Mouse (Mus musculus) layer of hippocampus, postnatal 36 days (tissue): ENCODE results near the gene Eif6. TPM values are rescaled to one million over a fixed set of nuclear protein-coding genes. Genes with fewer than 3 reads are reported as not detected.
"Not testable (repeated sequence)": the region's sequence is repeated elsewhere in the genome, so short reads cannot be mapped to it uniquely, and the experiment has no call there.

Experiments
- DNase-seq, 2 experiments: peaks; one replicate each; pipeline ENCODE4 v3.0.0; 2022
- total RNA-seq, 2 experiments: library from RNA; stranded (reverse); gene quantifications; 2 replicates each; pipeline ENCODE4 v1.2.3; 2021

The Eif6 gene
- total RNA-seq: 10 to 100 TPM; 65.8 to 74.3 TPM

DNA sequence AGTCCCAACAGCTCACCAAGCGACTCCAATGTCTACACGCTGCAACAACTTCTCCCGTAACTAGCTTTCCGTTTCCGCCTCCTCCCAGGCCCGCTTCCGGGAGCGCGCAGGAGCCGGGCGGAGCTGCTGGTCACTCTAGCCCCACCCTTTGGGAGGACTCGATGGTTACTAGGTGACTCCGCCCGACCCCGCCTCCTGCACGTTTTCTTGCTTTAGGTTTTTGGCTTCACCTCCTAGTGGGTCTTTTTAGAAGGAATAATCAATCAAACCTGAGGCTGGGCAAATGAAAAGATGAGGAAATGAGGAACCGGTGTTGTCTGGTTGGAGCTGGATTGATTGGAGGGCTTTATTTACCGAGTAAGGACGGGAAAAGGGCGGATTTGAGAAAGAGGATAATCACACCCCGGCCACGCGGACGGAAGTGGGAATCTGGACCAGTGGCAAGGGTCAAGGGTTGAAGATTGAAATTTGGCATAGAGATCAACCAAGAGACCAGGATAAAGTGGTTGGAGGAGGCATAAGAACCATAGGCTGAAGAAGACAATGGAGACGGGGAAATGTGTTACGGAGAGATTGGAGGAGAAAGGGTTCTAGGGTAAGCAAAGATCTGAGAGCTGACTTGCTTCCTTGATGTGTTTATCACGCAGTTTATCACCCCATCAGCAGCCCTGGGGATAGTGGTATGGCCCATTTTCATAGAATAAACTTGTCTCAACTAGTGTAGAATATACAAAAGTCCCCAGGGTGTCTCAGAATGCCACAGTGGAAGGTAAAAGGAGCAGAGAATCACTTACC lies at the start of gene Eif6:
TSS of gene Eif6 (minus strand) at position 296 of the 795 bp plus-strand sequence.
- peak; percentile 81 for DNase-seq

DNA sequence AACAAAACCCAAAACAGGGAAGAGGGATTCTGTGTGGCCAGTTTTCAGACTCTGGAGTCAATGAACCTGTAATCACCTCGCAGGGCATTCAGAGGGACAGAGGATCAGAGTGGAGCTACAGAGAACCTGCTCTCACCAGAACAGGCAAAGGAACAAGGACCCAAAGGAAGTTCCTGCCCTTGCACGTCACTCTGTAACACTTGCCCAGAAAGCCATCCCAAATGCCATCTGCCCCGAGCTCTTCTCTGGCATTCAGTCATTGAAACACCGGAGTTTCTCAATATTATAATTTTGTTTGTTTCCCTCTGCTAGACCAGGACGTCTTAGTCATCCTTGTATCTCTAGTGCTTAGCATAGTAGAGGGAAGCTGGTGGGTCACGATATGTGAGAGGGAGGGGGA lies 46.9 kb upstream of the Eif6 start:
- DNase-seq: no peak

DNA sequence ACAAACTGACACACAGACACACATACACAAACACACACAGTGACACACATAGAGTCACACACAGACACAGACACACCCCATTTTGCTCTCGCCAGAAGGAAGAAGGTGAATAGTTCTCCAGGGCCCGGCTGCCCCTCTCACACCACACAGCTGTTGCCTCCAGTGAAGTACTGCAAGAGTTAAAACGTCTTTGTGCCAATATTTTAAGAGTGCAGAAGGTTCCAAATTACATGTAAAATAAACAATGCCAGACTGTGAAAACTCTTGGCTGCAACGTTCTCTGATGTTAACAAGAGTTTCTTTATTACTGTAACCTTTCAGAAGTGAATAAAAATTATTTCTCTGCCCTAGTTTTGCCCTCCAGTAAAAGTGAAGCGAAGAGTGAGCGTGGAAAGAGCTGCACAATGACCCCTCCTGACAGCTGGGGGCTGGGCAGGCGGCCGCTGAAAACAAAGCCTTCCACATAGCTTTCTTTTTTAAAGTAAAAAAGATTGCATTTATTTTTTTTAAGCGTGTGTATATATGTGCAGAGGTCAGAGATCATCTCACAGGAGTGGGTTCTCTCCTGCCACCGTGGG lies 46.3 kb upstream of the Eif6 start:
- DNase-seq: no peak

DNA sequence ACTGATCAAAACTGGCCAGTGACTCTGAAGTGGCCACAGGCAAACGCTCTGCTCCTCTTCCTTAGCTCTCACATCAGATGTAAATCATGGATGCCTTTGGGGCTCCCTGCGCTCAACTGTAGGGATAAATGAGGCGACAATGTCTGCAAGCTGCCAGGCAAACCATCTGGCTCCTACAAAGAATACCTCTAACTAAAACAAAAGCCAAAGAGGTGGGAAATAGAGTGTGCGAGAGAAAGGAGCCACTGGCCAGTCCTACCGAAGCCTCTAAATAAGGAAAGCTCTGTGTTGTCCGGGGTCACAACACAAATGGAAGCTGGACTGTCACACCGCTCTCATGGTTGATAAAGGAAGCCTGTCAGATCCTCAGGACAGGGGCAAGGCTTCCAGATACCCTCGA lies 45.8 kb upstream of the Eif6 start:
- no peak for DNase-seq

DNA sequence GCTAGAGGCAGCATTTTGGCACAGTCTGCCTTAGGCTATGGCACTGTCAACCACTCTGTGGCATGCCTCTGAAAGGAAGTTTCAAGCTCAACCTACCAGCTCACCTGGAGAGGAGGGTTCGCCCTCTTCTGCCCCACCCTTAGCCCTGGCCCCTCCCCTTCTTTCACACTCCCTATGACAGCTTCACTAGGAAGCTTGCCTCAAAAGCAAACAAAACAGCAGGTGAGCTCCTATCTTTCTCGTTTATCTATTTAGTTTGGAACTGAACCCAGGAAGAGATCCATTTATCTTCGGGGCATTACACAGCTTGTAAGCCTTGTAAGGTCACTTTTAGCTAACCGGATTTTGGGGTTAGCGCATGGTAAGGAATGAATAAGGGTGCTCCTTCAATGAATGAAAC lies 43.0 kb upstream of the Eif6 start:
- no peak for DNase-seq

DNA sequence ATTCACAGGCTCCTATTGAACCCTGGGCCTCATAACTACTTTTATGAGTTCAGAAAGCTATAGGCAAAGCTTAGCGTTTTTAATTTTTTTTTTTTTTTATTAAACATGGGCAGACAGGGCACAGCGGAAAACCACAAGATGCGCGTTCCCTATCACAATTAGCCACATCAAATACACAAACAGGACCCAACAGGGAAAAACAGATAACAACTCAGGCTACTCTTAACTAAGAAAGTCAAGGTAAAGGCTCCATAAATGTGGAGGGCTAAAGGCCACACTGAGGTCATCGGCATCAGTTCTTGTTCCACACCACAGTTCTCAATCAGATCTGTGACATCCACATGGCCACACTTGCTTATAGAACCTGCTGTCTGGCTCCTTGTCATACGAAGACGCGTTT lies 41.6 kb upstream of the Eif6 start:
- DNase-seq: no peak

DNA sequence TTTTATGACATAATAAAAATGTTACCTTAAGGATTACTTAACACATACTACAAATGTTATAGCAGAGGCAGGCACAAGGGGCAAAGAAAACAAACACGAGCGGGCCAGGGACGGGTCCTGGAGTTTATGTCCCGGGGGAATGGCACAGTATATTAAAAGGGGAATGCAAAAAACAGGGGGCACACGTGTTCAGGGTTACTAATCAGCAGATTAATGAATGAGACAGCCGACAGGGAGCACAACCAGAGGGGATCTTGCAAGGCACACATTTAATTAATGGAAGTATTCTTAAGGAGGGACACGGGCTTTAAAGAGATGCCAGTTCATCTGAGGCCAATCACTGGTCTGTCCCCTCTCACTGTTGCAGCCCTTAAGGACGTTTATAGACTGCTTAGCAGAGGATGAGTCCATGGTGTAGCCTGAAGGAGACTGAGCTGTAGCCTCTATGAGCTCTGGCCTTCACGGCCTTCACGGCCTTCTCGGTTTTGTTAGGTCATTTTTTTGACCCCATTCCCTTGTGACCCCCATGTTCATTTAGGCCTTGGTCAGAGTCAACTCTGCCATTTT lies 36.7 kb upstream of the Eif6 start:
- no peak for DNase-seq

DNA sequence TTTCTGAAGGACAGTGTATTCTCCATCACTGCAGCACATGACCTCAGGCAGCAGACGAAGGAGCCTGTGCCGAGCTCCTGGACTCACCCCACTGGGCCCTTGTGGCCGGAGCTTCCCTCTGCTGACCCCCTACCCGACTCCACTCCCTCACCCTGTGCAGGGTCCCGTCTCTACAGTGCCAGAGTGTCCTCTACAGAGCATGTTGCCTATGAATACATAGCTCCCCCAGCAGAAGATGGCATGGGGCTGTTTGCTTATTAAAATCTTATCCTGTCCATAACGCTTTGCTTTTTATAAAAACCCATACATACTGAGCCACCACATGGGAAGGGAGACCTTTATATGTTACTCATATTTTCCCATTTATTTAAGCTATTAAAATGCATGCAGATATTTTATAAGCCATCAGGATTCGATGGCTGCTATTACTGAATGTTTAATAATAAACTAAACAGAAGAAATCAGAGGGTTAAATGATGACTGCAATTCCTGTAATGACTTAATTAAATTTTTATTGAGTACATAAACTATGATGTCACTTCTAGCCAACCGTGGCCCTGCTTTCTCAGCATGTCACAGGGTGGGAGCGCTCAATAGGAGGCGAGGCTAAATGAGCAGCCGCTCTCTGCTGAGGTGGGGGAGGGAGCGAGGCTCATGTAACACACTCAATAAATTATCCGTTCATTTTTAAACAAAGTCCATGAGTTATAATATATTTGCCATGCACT lies 36.0 kb upstream of the Eif6 start:
- no peak for DNase-seq

DNA sequence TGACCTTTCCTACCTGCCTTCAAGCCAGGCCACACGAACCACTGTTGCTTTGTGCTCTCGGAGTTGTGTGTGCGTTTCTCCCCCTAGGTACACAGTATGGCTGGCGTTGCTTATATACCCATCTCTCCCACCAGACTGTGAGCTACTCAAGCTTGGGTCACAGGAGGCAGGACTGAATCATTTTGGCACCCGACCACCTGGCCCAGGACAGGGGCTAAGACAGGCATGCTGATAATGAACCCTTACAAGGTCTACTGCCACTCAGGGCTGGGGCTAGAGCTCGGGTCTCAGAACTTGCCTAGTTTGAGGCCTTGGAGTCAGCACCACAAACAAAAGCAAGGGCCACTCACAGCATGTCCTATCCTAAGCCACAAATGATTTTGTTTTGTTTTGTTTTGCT lies 34.9 kb upstream of the Eif6 start:
- no peak for DNase-seq

DNA sequence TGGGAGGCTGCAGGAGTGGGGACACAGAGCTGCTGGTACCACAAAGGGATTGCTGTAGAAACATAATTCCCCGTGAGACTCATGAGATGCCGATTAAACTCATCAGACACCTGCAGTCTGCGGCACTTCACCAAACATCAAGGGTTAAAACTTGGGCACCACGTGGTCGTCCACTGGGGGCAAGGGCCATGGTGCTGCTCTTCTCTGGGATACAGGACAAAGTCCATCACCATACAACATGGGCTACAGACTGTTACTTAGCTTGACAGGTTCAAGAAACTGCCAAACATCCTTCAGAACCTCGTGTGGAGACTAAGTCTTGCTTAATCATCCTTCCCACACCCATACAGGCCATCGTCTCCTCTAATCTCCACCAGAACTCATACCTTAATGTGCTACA lies 33.4 kb upstream of the Eif6 start:
- no peak for DNase-seq

DNA sequence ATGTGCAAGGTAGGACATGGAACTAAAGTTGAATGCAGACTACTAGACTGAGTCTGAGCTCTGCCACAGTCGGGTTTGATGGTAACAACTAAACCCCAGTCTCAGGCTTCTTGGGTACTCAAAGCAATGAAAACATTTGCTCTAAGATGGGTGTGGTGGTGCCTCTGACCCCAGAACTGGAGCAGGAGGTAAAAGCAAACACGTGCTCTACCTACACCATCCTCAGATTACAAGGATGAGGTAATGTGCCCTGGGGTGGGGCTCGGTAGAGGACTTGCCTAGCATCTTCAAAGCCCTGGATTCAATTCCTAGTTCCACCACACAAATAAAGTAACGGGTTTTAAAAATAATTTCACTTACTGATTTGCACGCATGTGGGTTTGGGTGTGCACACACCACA lies 25.8 kb upstream of the Eif6 start:
- DNase-seq: no peak

DNA sequence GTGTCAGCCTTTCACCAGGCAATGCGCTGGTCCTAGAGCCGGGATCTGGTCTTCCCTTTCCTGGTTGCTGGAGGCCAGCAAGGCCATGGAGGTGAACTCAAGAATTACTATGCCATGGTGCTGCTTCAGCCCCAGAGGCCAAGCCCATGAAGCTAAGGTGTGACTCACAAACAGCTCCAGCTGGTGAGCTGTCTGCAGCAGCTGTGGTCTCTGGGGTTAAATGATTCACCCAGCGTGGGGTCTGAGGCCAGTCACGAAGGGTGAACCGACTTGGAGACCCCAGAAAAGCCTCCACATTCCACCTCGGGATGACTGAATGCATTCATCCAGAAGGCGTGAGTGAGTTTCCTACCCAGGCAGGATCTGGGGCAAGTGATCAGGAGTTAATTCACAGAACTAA lies 23.4 kb upstream of the Eif6 start:
- DNase-seq: no peak

DNA sequence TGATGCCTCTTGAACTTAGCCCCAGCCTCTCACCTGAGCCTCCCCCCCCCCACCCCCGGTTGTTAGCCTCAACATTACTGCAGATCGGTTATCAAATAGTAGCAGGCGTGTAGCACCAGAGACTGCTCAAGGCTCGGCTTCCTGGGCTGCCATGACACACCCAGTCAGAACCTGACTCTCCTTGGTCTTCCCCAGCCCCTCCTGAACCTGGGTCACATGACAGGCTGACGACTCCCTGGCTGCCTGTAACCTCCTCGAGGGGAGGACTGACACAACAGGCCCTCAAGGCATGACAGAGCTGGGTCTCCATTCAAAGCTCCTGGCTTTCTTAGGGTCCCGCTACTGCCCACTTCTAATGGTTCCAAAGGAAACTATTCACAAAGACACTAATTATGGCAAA lies 22.7 kb upstream of the Eif6 start:
- DNase-seq: no peak

DNA sequence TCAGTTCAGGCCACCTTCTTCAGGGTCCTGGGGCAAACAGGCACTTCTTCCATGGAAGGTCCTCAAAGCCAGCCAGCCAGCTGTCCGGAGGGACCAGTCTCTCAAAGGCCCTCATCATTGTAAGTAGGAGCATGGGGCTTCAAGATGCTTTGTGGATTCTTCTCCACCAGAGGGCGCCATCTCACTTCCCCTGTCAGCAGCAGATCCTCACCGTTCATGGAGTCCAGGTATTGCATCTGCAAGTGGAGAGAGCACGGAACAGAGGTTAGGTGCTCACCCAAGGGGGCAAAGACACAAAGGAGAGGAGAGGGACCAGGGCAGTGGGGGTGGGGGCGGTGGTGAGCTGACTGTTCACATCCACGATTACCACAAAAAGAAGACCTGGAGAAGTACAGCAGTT lies 21.6 kb upstream of the Eif6 start:
- peak; percentile 62 to 69 for DNase-seq

DNA sequence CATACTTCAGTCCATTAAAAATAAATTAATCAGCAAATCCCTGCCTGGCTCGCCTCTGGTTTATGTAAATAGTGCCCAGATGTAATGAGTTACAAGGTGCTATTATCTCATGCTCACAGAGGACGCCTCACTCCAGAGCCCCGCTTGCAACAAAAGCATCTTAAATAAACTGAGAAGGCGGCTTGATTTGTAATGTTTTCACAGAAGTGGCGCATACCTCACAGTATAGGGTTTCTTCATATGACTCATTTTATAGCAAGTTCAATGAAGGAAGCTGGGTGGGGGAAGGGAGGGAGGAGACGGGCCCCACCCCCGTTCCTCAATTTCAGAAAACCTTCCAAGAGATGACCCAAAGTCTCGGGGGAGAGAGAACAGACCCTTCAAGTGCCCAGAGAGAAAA lies 20.2 kb upstream of the Eif6 start:
- no peak for DNase-seq

DNA sequence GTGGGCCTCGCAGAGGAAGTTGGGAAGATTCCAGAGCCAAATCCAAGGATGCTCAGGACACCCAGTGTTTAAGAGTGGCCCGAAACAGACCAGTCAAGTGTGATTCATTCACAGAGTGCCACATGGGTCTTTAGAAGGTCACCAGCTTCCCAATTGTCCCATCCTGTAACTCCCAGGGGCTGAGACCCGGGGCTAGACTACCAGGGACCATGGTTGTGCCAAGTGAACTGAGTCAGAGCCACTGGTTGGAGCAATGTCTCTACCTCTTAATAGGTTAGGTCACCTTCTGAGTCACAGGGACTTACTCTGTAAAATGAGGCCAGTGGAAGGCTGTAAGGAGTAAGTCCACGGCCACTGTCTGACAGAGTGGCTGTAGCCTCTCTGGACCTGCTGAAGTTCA lies 12.2 kb upstream of the Eif6 start:
- no peak for DNase-seq

DNA sequence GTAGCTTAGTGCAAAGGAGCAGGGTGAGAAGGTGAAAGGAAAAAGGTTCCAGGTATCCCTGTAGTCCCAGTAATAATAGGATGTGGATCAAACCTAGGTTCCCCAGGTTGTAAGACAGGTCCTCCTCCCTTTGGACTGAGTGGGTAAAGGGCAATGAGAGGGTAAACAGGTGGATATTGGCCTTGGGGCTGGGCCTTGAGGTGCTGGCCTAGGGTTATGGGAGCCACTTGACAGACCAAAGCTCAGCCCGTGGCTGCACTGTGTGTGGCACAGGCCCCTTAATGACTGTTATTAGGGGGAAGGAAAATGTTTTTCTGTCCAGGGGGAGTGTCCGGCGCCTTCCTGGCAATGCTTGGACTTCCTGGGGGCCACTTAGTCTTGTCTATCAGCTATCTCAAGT lies 11.2 kb upstream of the Eif6 start:
- DNase-seq: no peak

DNA sequence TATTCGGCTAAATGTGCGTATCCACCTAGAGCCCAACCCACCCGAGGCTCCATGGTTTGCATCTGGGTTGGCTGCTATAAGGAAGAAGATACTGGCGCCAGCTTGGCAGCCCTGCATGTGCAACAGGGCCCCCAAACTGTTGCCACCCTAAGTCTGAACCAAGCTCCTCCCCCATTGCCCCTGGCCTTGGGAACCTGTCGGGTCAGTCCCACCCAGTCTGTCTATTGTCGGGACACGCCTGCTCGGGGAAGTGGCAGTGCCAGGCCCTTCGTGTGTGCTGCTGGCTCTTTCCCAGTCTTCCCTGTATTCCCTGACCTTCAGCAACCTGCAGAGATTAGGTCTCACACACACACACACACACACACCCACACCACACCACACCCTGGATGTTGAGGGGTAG lies 8.0 kb upstream of the Eif6 start, which contains the start of gene Fam83c:
TSS of gene Fam83c (minus strand) at position 123 of the 400 bp plus-strand sequence.
- no peak for DNase-seq

DNA sequence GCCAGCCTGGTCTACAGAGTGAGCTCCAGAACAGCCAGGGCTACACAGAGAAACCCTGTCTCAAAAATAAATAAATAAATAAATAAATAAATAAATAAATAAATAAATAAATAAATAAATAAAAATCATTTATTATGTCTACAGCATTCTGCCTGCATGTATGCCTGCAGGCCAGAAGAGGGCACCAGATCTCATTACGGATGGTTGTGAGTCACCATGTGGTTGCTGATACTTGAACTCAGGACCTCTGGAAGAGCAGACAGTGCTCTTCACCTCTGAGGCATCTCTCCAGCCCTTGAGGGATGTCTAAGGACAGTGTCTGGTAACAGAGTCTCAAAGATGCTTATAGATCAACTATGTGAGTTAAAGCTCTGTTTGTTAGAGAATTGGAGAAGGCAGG lies 5.4 kb upstream of the Eif6 start:
- not testable (repeated sequence) for DNase-seq

DNA sequence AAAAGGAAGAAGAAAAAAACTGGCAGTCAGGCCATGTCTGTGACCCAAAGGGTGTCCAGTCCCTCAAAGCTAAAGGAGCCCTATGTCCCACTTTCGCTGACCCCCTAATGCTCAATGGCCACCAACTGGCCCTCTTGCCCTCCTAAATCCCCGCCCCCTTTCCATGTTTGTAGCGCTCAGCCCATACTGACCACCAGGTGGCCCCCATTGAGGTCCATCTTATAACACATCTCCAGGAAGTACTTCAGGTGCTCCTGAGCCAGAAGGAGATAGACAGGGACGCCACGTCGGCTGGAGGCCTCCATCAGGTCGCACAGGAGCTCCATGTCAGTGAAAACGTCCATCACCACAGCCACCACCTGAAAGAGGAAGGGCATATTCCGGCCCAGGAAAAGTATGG lies 4.6 kb upstream of the Eif6 start:
- DNase-seq: no peak

DNA sequence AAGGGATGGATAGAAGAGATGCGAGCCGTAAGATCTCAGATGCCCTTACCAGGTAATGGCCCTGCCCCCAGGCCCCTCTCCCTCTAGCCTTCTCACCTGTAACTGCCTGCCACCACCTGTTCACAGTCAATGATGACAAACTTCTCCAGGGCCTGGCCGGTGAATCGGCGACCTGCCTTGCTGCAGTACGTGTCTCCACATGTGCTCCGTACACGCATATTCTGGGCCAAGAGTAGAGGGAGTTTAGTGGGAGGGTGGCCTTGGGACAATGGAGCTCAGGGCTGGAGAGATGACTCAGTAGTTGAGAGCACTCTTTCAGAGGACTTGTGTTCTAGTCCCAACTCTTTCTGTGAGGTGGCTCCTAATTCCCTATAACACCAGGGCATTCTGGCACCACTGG lies 4.1 kb upstream of the Eif6 start:
- no peak for DNase-seq

DNA sequence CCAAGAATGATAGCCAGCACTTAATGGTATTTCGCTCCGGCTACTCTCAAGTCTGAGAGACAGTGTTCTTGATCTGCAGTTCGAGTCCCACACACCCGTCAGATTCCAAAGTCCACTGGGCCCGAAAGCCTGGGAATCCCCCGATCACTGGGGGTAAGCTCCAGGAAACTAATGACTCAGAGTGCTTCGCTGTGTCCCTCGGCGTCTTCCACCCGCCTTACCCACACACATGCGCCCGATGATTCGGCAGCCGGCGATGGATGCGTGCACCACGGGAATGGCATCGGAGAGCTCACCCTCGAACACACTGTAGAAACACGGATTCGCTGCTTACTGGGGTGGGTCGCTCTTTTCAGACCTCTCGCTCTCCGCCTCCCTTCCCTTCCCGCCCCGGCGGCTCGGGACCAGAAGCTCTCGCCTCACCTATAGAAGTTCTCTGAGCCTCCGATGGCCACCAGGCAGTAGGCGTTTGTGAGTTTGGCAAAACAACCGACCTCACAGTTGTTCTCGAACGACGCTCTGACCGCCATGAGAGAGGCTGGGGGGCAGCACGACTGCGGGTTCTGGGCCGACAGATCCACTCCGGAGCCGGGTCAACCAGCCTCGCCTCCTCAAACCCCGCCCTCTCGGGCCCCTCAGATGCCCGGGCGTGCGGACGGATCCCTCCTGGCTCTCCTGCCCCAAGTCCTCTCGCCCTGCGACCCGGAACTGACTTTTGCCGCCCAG lies 658 bp downstream of the Eif6 start:
- DNase-seq: no peak

DNA sequence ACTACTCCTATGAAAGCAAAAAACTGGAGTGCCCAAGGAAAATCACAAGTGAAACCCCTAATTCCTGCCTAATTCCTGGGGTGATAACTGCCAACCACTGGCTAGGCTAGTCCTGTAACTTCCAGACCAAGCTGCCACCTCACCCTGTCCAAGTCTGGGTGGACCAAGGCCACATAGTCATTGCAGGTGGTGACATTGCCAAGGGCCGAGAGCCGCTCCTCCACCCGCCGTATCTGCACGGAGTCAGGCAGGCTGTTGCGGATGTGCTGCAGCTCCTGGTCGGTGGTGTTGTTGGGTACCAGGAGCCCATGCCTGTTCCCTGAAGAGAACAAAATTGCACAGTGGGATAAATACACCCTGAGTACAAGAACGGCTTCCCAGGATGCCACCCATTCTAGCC lies 3.0 kb downstream of the Eif6 start:
- no peak for DNase-seq
